Mouse (Mus musculus) leukemia stem cell, adult 10-12 weeks (primary cell): ENCODE results near the gene Rnf40. TPM values are rescaled to one million over a fixed set of nuclear protein-coding genes. Genes with fewer than 3 reads are reported as not detected.

Experiments
- polyA plus RNA-seq: library from polyadenylated mRNA; stranded (reverse); fragments of >175 nt; gene quantifications from 2 replicates; pipeline ENCODE4 v1.2.3, GENCODE M21; 2012; ENCODE audit warnings: low replicate concordance

Rnf40 gene
- polyA plus RNA-seq, result 43.2 and 55.3 TPM in 2 replicates

GRCm38 (mm10) chr7:127588011-127588871, at the start of gene Rnf40, which contains the start of gene Ccdc189:
TSS of gene Rnf40 (plus strand) at chr7:127588767.
TSS of gene Ccdc189 (minus strand) at chr7:127588595.

DNA sequence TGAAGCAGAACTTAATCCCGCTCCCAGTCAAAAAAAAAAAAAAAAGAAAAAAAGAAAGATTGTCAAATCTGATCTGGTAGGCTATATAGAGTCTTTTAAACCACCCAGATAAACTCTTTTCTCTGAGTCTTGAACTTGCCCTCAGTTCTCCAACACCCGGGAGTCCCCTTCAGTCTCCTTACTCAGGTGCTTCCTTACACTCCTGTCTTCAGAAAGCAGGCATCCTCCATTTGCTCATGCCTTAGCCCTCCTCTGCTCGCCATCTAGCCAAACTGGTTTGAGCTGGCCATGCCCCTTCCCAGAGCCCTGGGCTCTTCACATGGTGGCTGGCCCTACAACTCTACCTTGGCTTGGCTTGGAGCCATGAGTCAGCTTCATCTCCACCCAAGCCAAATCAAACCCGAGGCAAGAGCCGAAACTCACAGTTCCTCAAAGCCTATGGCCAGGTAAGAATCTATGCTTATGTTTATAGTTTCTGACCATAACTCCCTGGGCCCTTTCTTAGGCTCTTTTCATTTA, 27.2 kb upstream of the Rnf40 start, which contains the start of gene Tmem265:
Tmem265 (plus strand) TSS at position 51 of the 519 bp plus-strand sequence.

DNA sequence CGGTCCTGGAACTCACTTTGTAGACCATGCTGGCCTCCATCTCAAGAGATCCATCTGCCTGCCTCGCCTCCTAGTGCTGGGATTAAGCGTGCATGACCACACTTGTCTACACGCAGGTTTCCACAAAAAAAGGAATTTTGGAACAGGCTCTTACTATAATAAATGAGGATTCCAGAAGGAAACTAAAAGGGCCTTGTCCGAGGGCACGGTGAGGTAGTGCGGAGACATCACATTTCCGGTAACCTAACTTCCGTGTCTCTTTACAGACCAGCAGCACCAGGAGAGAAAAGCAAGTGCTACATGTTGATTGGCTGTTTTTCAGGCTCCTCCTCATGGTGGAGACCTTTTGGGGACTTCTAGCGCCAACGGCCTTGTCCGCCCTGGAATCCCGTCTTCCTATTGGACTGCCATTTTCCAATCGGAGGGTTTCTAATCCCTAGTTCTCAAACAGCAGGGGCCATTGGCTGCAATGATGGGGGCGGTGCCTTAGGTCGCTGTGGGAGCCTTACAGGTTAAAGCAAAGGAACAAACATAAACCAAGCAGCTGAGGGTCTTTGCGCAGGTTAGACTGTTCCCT, 15.6 kb upstream of the Rnf40 start, which contains the start of gene Phkg2:
Phkg2 (plus strand) TSS at position 446 of the 577 bp plus-strand sequence.

DNA sequence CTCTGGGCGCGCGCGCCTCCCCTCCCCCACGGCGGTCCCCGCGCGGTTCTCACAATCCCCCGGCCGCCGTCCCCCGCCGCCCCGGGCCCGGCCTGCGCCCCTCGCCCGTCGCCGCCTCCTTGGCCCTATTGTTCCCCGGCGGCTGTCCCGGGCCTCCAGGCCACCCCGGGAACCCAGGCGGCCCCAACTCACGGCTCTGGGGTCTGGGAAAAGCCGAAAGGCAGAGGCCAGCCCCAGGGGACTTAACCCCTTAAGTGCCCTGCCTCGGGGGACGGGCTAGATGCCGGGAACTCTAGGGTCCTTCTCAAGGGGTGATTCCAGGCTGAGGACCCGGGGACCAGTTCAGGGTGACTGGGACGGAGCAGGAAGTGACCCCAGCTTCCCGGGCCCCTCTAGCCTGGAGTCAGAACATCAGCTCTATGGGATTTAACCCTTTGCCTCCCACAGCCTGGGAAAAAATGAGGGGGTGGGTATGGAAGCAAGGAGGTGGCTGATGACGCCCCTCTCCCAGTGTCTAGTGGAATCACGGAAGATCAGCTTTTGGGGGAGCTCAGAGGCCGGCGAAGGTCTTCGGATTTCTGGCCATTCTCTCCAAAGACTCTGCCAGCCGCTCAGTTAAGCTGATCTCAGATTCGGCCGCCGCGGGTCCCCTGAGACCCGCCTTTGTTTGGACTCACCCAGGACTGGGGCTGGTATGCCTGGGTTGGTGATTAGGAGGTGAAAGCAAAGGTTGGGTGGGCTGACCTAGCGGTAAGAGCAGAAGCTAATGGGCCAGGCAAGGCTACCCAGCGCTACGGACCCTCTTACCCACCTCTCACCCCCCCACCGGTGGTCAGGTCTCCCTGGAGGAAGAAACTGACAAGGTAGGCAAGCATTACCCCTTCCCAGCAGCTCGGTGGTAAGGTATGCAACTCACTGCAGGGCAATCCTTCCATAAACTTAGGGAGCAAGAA, 26.6 kb downstream of the Rnf40 start, which contains the start of gene Zfp629:
Zfp629 (minus strand) TSS at position 907 of the 953 bp plus-strand sequence.

Other genes with a start within 250 kb of the Rnf40 start
- gene Zfp768, start 243.2 kb upstream of the Rnf40 start, polyA plus RNA-seq, result 5.9 and 11.1 TPM in 2 replicates
- 1.4 and 3.4 TPM in 2 replicates for gene Zfp747, start 212.7 kb upstream of the Rnf40 start, polyA plus RNA-seq
- gene 9130019O22Rik, start 201.6 kb upstream of the Rnf40 start, polyA plus RNA-seq, result 0.37 and 0.74 TPM in 2 replicates
- 1.5 and 2.1 TPM in 2 replicates for gene E430018J23Rik, start 195.1 kb upstream of the Rnf40 start, polyA plus RNA-seq
- gene Zfp764, start 181.9 kb upstream of the Rnf40 start, polyA plus RNA-seq, result 0.59 and 1.0 TPM in 2 replicates
- gene Zfp688, start 166.7 kb upstream of the Rnf40 start, polyA plus RNA-seq, result 18.8 and 19.7 TPM in 2 replicates
- 6.3 and 11.5 TPM in 2 replicates for gene Zfp689, start 139.6 kb upstream of the Rnf40 start, polyA plus RNA-seq
- gene Prr14, start 129.2 kb upstream of the Rnf40 start, polyA plus RNA-seq, result 97.0 and 102 TPM in 2 replicates
- 513 and 735 TPM in 2 replicates for gene Fbrs, start 109.6 kb upstream of the Rnf40 start, polyA plus RNA-seq
- 29.4 and 62.6 TPM in 2 replicates for gene Srcap, start 76.8 kb upstream of the Rnf40 start, polyA plus RNA-seq
- gene Gm42715, start 69.2 kb upstream of the Rnf40 start, polyA plus RNA-seq, result 34.4 and 37.2 TPM in 2 replicates
- 0.52 and 7.1 TPM in 2 replicates for gene Tmem265, start 27.4 kb upstream of the Rnf40 start, polyA plus RNA-seq
- gene Phkg2, start 15.4 kb upstream of the Rnf40 start, polyA plus RNA-seq, result 29.8 and 84.9 TPM in 2 replicates
- gene Ccdc189, start 172 bp upstream of the Rnf40 start, polyA plus RNA-seq, result 5.4 and 6.0 TPM in 2 replicates
- gene Zfp629, start 27.0 kb downstream of the Rnf40 start, polyA plus RNA-seq, result 13.1 and 23.2 TPM in 2 replicates
- 235 and 532 TPM in 2 replicates for gene Bcl7c, start 120.2 kb downstream of the Rnf40 start, polyA plus RNA-seq
- gene Ctf1, start 124.0 kb downstream of the Rnf40 start, polyA plus RNA-seq, result 0.69 and 1.3 TPM in 2 replicates
- not detected in 2 replicates for gene Ctf2, start 143.4 kb downstream of the Rnf40 start, polyA plus RNA-seq
- gene Fbxl19, start 155.8 kb downstream of the Rnf40 start, polyA plus RNA-seq, result 47.5 and 50.3 TPM in 2 replicates
- gene Orai3, start 181.0 kb downstream of the Rnf40 start, polyA plus RNA-seq, result 28.7 and 40.4 TPM in 2 replicates
- gene Setd1a, start 187.9 kb downstream of the Rnf40 start, polyA plus RNA-seq, result 110 and 121 TPM in 2 replicates
- gene Gm49388, start 196.8 kb downstream of the Rnf40 start, polyA plus RNA-seq, result 2.2 TPM in 1 of 2 replicates, not detected in the other
- gene Hsd3b7, start 211.8 kb downstream of the Rnf40 start, polyA plus RNA-seq, result 0.69 and 8.5 TPM in 2 replicates
- gene Stx4a, start 235.5 kb downstream of the Rnf40 start, polyA plus RNA-seq, result 24.8 and 27.0 TPM in 2 replicates
- gene Stx1b, start 235.8 kb downstream of the Rnf40 start, polyA plus RNA-seq, result 0.23 and 0.28 TPM in 2 replicates